Mouse (Mus musculus) left cerebral cortex, postnatal 14 days (tissue): ENCODE results near the gene Entpd8. TPM values are rescaled to one million over a fixed set of nuclear protein-coding genes. Genes with fewer than 3 reads are reported as not detected.

Source experiments
- DNase-seq, 2 experiments: peaks; one replicate each; pipeline ENCODE4 v3.0.0; 2021 to 2022; ENCODE audit warnings: low spot score in 2 of 2, mixed read lengths in 1 of 2
- intact Hi-C: fragments of 180-260 bp; cut with DNase I; formaldehyde crosslinking; loops from one replicate; pipeline ENCODE4 v1.15.1; 2025
- total RNA-seq, 2 experiments: library from RNA; stranded (reverse); gene quantifications; 2 replicates each; pipeline ENCODE4 v1.2.3; 2021

The Entpd8 gene
- total RNA-seq, 2 experiments from 2014 or later: not detected

DNA sequence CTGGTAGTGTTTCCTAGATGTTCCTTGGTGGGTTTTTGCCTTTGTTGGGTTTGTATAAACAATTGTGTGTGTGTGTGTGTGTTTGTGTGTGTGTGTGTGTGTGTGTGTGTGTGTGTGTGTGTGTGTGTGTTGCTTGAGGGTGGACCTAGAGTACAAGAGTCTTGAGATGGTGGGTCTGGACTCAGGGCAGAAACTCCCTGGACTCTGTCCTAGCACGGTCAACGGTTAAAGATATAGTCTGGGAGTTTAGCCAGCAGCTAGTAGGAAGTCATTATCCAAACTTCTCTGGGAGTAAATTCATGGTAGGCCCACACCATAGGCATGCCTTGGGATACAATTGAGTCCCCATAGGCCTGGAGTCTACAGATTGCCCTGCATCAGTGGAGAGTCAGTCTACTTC is 7.7 kb downstream of the Entpd8 start:
- DNase-seq: no peak
- intact Hi-C loops: no loop called here

- intact Hi-C loops: no loop called here
- DNase-seq: no peak
These were observed 8.5 kb downstream of the Entpd8 start for GRCm38 (mm10) chr2:25088636-25089035.

DNA sequence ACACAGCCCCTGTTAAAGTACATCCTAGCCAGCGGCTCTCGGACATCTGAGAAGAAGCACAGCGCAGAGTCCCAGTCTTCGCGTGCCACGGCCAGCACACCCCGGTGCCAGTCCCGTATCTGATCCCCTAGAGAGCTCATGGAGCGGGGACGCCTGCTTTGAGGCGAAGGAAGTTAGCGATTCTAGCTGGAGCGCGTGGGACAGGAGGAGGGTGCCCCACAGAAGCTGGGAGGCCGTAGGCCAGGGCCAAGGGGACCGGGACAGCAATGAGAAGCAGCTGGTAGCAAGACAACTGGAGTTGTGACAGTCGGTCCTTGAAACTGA is 14.6 kb downstream of the Entpd8 start:
- no peak for DNase-seq
- intact Hi-C loops: no loop called here

DNA sequence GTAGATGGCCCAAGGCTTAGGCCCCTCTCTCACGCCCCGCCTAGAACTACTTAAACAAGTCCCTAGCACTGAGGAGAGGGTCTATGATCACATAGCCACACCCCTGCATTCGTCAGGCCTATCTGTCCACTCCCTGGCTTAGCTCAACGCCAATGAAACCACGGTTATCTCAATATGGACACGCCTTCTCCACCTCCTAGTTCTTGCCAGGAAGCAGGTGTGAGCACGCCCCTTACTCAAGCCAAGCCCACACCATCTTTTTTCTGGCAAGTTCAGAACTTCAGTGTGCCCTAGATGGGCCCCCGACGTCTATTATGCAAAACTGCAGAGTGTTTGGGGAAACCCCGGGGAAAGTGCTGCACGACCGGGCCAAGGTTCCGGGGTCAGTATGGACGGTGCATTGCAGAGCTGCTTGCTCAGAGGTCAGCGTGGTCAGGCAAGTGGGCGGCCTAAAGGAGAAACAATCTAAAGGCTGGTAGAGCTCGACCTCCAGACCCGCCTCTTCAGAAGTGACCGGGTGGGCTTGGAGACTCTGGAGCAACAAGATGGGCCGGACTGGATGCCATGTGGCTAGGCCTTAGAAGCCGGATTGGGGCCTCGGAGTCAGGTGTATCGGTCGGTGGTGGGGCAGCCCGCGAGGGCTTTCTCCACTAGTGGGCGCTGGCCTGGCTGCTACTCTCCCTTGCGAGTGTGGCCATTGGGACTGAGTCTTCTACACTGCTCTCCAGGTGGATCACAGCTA is 15.2 kb downstream of the Entpd8 start, which contains the start of gene Noxa1:
Gene Noxa1, minus strand, starts transcription at position 41 of the 742 bp plus-strand sequence.
- no peak for DNase-seq
- intact Hi-C loops: no loop called here

GRCm38 (mm10) chr2:25098005-25098615 is 18.0 kb downstream of the Entpd8 start:
- intact Hi-C loops: no loop called here
- DNase-seq: no peak

GRCm38 (mm10) chr2:25098956-25099355 is 18.9 kb downstream of the Entpd8 start:
- peak; percentile 50 to 54 for DNase-seq
- intact Hi-C loops: no loop called here

DNA sequence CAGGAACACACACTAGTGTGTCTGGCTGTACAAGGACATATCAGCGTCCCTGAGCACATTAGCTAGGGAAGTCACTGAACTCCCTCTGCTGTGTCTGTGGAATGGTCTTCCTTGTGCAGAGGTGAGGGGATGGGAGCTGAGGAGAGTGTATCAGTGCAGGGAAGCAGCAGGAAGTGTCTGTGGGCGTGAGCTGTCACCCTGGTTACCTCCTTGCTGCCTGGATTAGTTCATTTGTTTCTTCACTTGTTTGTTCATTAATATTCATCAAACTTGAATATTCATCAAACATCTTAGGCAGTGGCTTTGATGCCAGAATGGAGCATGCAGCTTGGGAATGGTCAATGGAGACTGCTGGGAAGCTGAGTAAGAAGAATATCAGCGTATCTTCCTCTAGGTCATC is 19.6 kb downstream of the Entpd8 start:
- intact Hi-C loops: loop anchor here (5.0 kb wide), 1 partner anchor 83 kb away; the partner anchor contains the start of gene Nrarp
- DNase-seq: peak in 1 of 2 experiments; percentile 15

DNA sequence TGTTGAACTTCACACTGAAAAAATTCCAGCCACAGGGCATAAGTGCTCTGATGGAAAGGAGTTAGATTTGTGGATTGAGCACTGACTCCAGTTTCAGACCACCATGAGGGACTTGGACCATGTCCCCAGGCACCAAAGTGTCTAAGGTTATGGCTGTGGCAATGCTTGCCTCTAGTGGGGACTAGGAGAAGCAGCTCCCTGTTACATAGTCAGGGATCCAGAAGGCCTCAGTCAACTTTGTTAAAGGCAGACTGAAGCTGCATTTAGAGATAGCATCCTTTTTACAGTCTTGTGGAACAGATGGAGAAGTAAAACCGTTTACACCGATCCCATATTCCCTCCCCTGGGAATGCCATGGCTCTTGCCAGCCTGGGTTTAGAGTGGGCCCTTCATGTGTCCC is 24.0 kb downstream of the Entpd8 start:
- peak in 1 of 2 experiments; percentile 33 for DNase-seq
- intact Hi-C loops: loop anchor here (5.0 kb wide), 1 partner anchor 78 kb away; the partner anchor contains the start of gene Nrarp

GRCm38 (mm10) chr2:25106045-25106444 is 25.9 kb downstream of the Entpd8 start:
- intact Hi-C loops: no loop called here
- DNase-seq: peak in 1 of 2 experiments; percentile 51

- intact Hi-C loops: no loop called here
- no peak for DNase-seq
These were observed 29.4 kb downstream of the Entpd8 start for GRCm38 (mm10) chr2:25109487-25109886.

DNA sequence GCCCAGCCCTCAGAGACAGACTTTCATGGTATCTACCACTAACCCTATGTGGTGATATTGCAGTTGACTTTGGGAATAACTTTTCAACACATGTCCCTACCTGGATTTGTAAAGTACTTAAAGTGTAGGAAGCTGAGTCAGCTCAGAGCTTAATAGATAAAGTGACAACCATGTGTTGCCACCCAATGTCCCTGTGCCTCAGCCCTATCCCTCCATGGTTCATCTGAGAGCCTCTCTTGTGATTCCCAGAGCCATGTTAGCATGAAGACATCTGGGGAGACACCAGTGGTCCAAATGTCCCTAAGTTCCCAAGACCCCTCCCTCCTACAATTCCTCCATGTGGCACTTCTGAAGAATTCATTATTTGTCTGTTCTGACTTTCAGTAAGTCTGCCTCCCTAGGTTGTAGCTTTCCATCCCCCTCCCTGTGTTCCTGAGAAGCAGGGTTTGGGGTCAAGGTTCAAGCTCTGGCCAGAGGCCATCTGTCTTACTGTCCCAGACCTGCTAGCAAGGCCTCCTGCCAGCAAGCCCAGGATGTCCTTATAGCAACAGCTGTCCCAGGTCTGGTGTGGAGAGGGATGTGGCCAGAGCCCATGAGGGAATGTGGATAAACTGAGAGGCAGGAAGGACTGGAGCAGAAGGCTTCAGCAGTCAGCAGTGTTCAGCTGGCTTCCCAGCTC is 30.5 kb downstream of the Entpd8 start:
- intact Hi-C loops: no loop called here
- DNase-seq: no peak

DNA sequence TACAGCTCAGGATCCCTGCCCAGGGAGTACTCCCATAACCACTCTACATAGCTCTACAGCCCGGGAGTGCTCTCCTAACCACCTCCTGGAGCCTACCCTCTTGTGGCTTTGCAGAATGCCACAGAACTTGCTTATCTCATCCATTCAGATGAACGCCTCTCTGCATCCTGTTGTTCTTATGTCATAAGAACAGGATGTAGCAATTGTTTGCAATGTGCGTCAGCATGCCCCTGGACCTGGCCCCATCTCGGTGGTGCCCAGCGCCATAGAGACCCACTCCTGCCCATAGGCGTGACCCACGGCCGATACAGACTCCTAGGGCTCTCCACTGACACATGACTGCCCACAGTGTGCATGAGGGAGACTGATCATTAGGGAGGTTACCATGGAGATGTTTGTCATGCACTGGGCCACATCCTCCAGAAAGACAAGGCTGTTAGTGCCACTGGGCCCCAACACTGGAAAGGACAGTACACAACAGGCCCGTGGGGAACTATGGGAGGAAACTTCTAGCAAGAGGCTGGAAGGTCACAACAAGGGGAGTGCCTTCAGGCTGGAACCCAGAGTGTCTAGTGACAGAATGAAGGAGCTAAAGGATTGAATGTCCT is 31.2 kb downstream of the Entpd8 start:
- DNase-seq: no peak
- intact Hi-C loops: no loop called here

DNA sequence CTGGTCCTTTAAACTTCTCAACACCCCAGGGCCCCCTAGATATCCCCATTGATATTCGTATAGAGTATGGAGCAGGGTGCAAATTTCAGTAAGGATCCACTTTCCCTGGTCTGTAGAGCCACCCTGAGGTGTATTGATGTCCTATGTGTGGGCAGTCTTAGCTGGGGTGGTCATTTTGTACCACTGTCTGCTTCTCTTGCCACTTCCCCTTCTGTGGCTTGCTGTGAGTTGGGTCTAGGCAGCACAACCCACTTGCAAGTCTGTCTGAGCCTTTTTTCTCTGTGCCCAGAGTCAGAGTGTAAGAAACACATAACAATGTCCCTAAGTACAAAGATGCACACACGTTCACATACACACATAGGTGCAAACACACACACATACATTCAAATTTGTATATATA is 34.2 kb downstream of the Entpd8 start:
- no peak for DNase-seq
- intact Hi-C loops: no loop called here

DNA sequence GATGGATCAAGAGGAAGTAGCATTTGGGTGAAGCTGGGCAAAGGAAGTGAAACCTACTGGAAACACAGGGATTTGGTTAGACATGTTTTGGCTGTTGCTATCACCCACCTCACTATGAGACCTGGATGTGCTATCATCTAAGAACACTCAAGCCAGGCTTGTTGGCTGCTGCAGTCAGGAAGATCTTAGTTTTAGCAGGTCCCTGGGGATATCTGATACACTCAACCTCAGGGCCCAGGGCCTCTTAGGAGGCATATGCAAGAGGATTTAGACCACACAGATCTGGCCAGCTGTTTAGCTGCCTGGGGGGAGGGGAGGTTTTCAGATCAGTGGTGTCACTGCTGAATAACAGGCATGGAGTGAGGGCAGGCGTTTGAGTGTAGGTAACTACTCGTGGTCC is 35.3 kb downstream of the Entpd8 start:
- intact Hi-C loops: no loop called here
- DNase-seq: no peak

- DNase-seq: no peak
- intact Hi-C loops: no loop called here
These were observed 40.9 kb downstream of the Entpd8 start for GRCm38 (mm10) chr2:25120963-25121362.

DNA sequence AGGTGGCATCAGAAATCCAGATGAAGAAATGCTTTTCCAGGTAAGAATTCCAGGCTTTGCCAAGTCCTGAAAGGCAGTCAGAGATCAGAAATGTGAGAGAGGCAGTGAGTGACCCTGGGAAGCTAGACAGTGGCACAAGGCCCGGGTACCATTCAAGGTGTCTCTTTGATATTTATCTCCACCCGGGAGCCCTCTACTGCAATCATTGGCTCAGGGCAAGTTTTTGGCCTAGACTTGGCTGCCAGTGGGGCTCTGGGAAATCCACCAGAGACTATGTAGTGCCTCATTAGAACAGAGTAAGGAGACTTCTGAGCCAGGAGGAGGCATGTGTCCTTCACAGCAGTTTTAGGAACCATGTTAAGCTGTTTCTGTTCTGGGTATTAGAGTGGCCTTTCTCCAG is 42.6 kb downstream of the Entpd8 start:
- intact Hi-C loops: no loop called here

GRCm38 (mm10) chr2:25123527-25123926 is 43.4 kb downstream of the Entpd8 start:
- DNase-seq: no peak
- intact Hi-C loops: no loop called here

More for the DNA sequence above, 42.6 kb downstream of the Entpd8 start:
- no peak for DNase-seq

DNA sequence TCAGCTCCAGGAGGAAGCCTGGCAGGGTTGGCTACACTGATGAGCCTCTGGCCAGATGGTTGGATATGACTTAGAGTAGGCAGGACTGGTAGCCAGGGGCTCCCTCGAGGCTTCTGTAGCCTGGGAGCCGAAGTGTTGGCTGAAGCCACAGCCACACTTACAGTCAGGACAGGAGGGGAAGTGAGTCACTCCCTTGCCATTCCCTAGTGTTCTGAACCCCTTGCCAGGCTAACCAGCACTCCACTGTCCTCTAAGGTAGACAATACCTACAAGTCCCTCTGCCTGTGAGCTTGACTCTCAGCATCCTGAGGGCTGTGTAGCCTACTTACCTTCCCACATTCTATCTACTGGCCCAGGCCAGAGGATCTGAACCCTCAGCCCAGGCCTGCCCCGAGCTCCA is 44.3 kb downstream of the Entpd8 start:
- no peak for DNase-seq
- intact Hi-C loops: no loop called here

- intact Hi-C loops: loop anchor here (5.0 kb wide), 1 partner anchor 52 kb away; no protein-coding TSS in a partner anchor
These were observed 45.0 kb downstream of the Entpd8 start for GRCm38 (mm10) chr2:25125146-25125545.

More at GRCm38 (mm10) chr2:25125146-25125545, 45.0 kb downstream of the Entpd8 start:
- DNase-seq: no peak
